Mouse (Mus musculus): ENCODE measurements around the gene Pdia3.

DNA sequence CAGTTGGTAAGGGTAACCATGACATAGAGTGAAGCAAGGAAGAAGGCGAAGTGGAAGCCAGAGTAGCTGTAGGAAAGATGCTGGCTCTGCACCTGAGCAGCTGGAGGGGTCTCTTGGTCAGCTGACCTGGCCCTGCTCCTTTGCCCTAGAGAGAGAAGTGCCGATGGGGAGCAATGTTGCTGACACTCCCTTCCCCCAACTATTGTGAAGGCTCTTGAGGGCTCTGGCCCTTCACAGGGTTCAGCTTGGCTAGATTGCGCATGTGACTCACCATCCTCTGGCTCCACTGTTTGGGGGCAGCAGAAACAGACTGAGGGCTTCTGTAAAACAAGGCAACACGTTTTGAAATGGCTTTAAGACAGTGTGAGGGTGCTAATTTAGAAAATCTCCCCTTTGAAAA lies 38.8 kb downstream of the Pdia3 start:
- TF ChIP-seq CTCF (IDR thresholded peaks at IDR 0.05; ENCODE audit: low read depth): no peak
- no peak for TF ChIP-seq EP300 (IDR thresholded peaks at IDR 0.05; ENCODE audit: low read depth)
